Mouse (Mus musculus): ENCODE results near the gene Limch1.

The Limch1 gene

GRCm38 (mm10) chr5:66836892-66837291 lies 91.3 kb downstream of the Limch1 start:
- DNase-seq: no peak

DNA sequence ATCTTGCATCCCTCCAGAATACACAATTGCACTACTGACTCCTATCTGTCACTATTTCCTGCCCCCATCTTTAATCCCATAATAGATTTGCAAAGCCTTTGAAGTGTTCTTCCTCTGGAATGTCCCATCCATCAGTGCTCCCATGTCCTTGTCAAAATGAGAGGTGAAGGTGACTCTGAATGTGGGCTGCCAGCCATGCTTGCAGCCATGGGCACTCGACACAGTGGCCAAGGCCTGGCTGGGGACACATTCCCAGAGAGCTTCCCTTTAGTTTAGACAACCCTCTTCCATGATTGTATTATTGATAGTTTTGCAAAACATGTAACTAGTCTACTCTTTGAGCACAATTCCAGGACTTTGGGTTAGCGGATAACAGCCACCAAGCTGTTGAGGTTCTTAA lies 96.3 kb downstream of the Limch1 start:
- DNase-seq: no peak

DNA sequence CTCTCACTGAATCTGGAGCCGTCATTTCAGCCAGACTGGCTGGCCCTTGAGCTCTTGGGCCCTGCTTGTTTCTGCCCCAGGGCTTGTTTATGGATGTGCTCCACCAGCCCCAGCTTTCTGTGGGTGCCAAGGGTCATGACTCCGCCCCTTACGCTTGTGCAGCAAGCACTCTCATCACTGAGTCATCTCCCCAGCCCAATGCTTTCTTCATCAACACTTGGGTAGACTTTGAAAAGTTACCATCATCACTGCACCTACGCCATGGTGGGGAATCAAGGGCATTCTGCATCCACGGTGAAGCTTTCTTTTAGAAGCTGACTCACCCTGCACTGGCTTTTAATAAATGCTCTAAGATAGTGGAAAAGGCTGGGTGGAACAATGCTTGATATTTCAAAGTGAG lies 97.1 kb downstream of the Limch1 start:
- no peak for DNase-seq

- no peak for DNase-seq
Observed at GRCm38 (mm10) chr5:66848136-66848535, 102.5 kb downstream of the Limch1 start.

DNA sequence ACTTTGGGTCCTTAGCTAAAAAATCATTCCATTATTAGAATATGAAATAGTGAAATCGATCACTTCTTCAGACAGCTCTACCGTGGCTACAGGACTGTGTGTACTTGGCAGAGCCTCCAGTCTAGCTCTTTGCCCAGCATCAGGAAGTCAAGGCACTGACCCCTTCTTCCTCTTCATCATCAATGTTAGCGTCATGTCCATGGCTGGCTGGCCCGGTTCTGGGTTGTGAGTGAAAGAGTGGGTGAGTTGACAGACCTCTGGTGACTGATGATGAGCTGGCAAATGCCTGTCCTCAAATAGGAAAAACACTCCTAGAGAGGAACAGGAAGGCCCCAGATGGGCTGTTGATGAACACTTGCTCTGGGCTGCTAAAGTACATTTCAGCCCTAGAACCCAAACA lies 103.5 kb downstream of the Limch1 start:
- peak in 1 of 2 experiments; percentile 66 for DNase-seq

GRCm38 (mm10) chr5:66850721-66851251 lies 105.2 kb downstream of the Limch1 start:
- DNase-seq: no peak

DNA sequence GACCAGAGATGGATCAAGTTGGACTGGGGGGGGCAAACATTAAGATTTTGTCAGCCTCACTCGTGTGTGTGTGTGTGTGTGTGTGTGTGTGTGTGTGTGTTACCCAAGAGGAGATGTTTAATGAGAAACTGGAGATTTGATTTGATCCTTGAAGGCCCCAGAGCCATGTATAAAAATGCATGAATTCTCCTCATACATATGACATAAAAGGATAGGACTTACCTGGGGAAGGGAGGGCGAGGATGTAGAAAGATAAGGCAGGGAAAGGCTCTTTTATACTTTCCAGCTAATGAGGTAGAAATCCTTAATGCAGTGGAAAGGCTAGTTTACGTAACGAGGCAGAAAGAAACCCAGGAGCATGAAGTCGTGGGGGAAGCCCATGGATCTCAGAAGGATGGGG lies 106.1 kb downstream of the Limch1 start:
- no peak for DNase-seq

- DNase-seq: no peak
Observed at GRCm38 (mm10) chr5:66854263-66854662, 108.6 kb downstream of the Limch1 start.

- DNase-seq: peak in 1 of 2 experiments; percentile 36
Observed at GRCm38 (mm10) chr5:66855358-66856107, 109.9 kb downstream of the Limch1 start.

- DNase-seq: no peak
Observed at GRCm38 (mm10) chr5:66859506-66859905, 113.9 kb downstream of the Limch1 start.

DNA sequence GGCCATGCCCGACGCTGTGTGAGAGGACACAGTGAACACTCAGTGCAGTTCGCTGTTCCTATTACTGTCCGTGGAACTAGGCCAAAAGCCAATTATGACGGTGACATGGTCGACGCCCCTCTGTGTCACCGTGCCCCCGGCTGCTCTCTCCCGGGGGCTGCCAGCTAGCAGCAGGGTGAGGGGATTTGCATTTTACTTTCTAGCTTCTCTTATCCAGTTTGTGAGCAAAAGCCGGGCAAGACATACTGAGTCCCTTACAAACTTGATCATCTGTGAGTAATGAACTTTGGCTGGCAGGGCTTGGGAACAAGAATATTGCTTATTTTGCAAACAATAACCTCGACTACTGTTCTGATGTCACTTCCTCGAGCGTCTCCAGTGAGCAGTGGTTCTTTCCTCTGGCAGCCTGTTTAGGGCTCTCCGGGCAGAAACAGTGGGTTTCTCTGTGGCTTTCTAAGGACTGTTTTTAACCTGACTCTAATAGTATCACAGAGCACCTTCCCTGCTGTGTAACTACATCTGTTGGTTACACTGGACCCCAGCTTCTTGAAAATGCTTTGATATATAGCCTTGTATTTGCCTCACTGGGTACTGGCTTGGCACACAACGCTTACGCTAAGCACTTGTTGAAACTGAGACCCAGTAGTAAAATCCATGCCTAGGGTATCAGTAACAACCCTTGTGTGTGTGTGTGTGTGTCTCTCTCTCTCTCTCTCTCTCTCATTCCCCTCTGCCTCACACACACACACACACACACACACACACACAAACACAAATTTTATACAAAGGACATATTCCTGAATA lies 115.8 kb downstream of the Limch1 start:
- DNase-seq: peak; percentile 52 to 63

DNA sequence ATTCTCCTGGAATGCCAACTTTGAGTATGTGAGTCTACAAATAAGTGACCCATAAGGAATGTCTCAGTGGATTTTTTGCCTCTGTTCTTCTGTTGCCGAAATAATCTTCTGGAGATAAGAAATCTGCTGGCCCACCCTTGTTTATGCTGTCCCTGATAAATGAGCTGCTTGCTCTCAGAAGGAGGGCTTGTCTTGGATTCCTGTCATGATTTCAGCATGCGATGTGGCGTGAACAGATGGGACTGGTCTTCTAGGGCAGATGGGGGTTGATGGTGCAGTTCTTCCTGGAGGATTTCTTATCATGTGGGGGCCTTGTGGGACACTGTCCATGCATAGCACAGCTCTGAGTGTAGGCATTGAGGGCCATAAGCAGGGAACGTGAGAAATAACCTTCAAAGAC lies 116.5 kb downstream of the Limch1 start:
- DNase-seq: peak; percentile 50 to 64

- no peak for DNase-seq
Observed at GRCm38 (mm10) chr5:66865229-66865628, 119.6 kb downstream of the Limch1 start.

- DNase-seq: peak; percentile 33 to 54
Observed at GRCm38 (mm10) chr5:66866019-66866418, 120.4 kb downstream of the Limch1 start.

GRCm38 (mm10) chr5:66869545-66869944 lies 123.9 kb downstream of the Limch1 start:
- no peak for DNase-seq

- no peak for DNase-seq
Observed at GRCm38 (mm10) chr5:66871521-66872050, 126.0 kb downstream of the Limch1 start.

GRCm38 (mm10) chr5:66872053-66872452 lies 126.4 kb downstream of the Limch1 start:
- DNase-seq: peak in 1 of 2 experiments; percentile 20

- DNase-seq: no peak
Observed at GRCm38 (mm10) chr5:66872681-66873080, 127.1 kb downstream of the Limch1 start.

- DNase-seq: no peak
Observed at GRCm38 (mm10) chr5:66876018-66876805, 130.6 kb downstream of the Limch1 start.

- DNase-seq: no peak
Observed at GRCm38 (mm10) chr5:66877066-66877465, 131.4 kb downstream of the Limch1 start.

DNA sequence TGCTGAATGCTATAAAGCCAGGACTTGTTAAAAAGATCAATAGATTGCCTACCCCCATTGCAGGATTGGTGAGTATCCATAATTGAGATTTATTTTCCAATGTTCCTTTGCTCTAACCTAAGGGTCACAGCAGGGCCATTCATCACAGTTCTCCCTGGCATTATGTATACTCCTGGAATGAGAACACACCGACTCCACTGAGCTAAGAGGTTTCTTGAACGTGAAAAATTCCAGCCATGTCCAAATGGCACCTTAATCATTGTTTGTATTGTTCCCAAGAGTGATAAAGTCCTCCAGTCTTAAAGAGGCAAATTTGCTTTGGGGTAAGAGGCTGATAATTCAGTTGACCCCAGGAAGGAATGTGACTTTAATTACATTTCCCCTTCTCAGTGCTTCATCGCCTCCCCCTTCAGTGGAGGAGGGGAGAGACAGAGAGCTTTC lies 136.3 kb downstream of the Limch1 start:
- peak; percentile 32 to 39 for DNase-seq

DNA sequence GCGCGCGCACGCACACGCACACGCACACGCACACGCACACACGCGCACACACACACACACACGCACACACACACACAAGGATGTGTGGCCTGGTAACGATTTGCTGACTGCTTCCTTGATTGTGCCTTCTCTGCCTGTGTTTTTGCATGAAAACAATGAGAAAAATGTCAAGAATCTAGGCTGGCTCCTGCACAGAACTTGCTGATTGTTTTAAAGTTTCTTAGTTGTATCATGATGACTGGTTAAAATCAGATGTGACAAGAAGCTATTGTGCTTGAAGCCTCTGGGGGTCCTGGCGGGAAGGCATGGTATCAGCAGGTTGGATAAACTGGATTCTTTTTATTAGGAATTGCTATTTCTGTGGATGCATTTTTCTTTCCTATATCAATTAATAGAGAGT lies 137.1 kb downstream of the Limch1 start:
- no peak for DNase-seq

DNA sequence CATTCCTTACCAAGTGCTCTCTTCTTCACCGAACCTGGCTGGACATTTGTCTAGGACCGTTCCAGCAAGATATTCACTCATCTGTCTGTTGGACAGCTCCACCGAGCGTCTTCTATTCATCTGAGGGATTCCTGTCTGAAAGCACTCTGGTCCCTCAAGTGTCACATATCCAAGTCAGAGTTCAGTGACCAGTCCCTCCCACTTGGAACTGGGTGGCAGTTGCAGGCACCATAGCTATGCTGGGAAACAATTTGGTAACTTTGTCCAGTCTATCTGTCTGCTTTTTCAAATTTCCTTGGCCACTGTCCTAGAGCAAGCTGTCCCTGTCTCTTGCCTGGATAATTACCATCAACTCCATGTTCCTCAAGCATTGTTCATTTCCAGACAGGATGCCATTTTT lies 138.9 kb downstream of the Limch1 start:
- peak in 1 of 2 experiments; percentile 61 for DNase-seq

Data from lung, postnatal 4 days (tissue).